Mouse (Mus musculus): Measurements from ENCODE around the gene Rnf216. TPM values are rescaled to one million over a fixed set of nuclear protein-coding genes. Genes with fewer than 3 reads are reported as not detected.

Gene Rnf216
- total and polyA plus RNA-seq, 3 experiments = 15.5 to 30.7 (median 18.2) TPM

DNA sequence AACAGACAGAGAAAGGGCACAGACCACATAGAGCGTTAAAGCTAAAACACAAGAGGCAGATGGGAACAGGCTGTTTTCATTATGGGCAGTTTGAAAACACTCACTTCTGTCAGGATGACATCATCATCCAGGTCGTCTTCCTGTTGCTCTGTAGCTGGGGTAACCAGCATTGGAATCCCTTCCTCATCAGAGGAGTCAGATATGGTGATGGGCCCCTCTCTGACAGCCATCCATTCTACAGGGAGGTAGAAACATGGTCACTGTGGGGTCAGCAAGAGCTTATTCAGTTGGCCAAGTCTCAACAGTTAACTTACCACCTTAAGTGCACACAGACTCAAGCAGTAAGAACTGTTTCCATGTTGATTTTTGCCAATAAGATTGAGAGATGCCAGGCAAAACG, 19.9 kb downstream of the Rnf216 start:
- Histone ChIP-seq H3K27ac (ENCODE audit: insufficient read depth, low read depth) (no peak overlapping the region), H3K4me1 (ENCODE audit: control insufficient read depth in 1 of 2, insufficient read depth in 2 of 2) (peaks cover 4 to 6% of the 10 kb centered on the region in 2 experiments; a peak in 3 of 4 replicates), H3K27me3 (replicated peaks) (no peaks in the 10 kb centered on the region), H3K79me2 (replicated peaks; ENCODE audit: control insufficient read depth, extremely low read depth, insufficient read depth, poor library complexity, severe bottlenecking) (no peaks in the 10 kb centered on the region; the same call in 1 of the 2 replicates), H3K36me3 (replicated peaks in 1 of 2; ENCODE audit: control insufficient read depth in 1 of 2, insufficient read depth in 1 of 2, low read length in 1 of 2) (peaks cover 52 to 81% of the 10 kb centered on the region in 2 experiments), H3K4me2 (ENCODE audit: insufficient read depth, low read depth, poor library complexity, severe bottlenecking) (no peak overlapping the region), H3K4me3 (replicated peaks in 1 of 3; ENCODE audit: low read depth in 2 of 3, low read length in 2 of 3, poor library complexity in 1 of 3) (no peak overlapping the region), H3K9me3 (replicated peaks; ENCODE audit: low read length) (no peaks in the 10 kb centered on the region), H3K9ac (ENCODE audit: insufficient read depth, low read depth) (no peak overlapping the region)
- TF ChIP-seq ETS1 (conservative IDR thresholded peaks at IDR 0.05; ENCODE audit: low read depth, low read length) (no peak), MYC (IDR thresholded peaks at IDR 0.05; ENCODE audit: low read depth, low read length) (no peak)
- dilution Hi-C loops (cut with MboI; ENCODE audit: extremely low pct_ligation_motif_present, extremely low pct_unique_long_range_greater_than_20kb, low sequenced_read_pairs) (no loop called here), in situ Hi-C loops (cut with MboI; ENCODE audit: low pct_ligation_motif_present, low pct_unique_long_range_greater_than_20kb, low sequenced_read_pairs) (no loop called here)
- DNase-seq (ENCODE audit: extremely low read depth) = peak; percentile 11

DNA sequence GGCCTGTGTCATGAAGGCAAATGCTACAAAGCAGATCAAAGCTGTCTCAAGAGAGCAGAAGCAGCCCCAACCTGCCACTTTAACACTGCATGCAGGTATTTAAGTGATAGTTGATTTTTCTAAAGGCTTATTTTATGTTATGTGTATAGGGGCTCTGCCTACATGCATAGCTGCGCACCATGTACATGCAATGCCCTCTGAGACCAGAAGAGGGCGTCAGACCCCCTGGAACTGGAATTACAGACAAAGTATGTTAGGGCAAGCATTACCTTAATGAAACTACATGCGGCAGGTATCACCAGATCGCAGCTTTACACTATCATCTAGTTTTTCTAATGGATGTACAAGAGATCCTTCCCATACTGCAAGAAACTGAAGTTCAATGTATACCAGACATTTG, 27.9 kb downstream of the Rnf216 start:
- H3K4me2 ChIP-seq (ENCODE audit: insufficient read depth, low read depth, poor library complexity, severe bottlenecking) = no peak overlapping the region
- H3K9me3 ChIP-seq (replicated peaks; ENCODE audit: low read length) = no peaks in the 10 kb centered on the region
- H3K36me3 ChIP-seq (replicated peaks in 1 of 2; ENCODE audit: control insufficient read depth in 1 of 2, insufficient read depth in 1 of 2, low read length in 1 of 2) = peaks cover 59 to 92% of the 10 kb centered on the region in 2 experiments
- peak; percentile 29 for DNase-seq (ENCODE audit: extremely low read depth)
- peaks cover 2% of the 10 kb centered on the region; the same call in 1 of the 2 replicates for H3K79me2 ChIP-seq (replicated peaks; ENCODE audit: control insufficient read depth, extremely low read depth, insufficient read depth, poor library complexity, severe bottlenecking)
- H3K27ac ChIP-seq (ENCODE audit: insufficient read depth, low read depth) = no peak overlapping the region
- in situ Hi-C loops (cut with MboI; ENCODE audit: low pct_ligation_motif_present, low pct_unique_long_range_greater_than_20kb, low sequenced_read_pairs) (no loop called here), dilution Hi-C loops (cut with MboI; ENCODE audit: extremely low pct_ligation_motif_present, extremely low pct_unique_long_range_greater_than_20kb, low sequenced_read_pairs) (no loop called here)
- no peak overlapping the region for H3K9ac ChIP-seq (ENCODE audit: insufficient read depth, low read depth)
- peak; percentile 61 to 66 for TF ChIP-seq CTCF (conservative IDR thresholded peaks at IDR 0.05 in 1 of 2, IDR thresholded peaks at IDR 0.05 in 1 of 2; ENCODE audit: low read depth in 2 of 2, low read length in 2 of 2)
- TF ChIP-seq POLR2A (IDR thresholded peaks at IDR 0.05; ENCODE audit: low read depth, low read length) = no peak
- TF ChIP-seq MAZ (IDR thresholded peaks at IDR 0.05; ENCODE audit: low read depth, low read length) = no peak
- no peak for TF ChIP-seq CHD2 (IDR thresholded peaks at IDR 0.05; ENCODE audit: low read length)
- no peak for TF ChIP-seq USF2 (conservative IDR thresholded peaks at IDR 0.05; ENCODE audit: low read depth, low read length)
- TF ChIP-seq SMC3 (IDR thresholded peaks at IDR 0.05; ENCODE audit: low read depth, low read length) = peak; percentile 34
- no peak for TF ChIP-seq JUN (IDR thresholded peaks at IDR 0.05; ENCODE audit: insufficient read depth, low read depth, low read length)
- no peak for TF ChIP-seq ELF1 (IDR thresholded peaks at IDR 0.05; ENCODE audit: low read depth, low read length)
- TF ChIP-seq MYC (IDR thresholded peaks at IDR 0.05; ENCODE audit: low read depth, low read length) = no peak
- TF ChIP-seq RAD21 (IDR thresholded peaks at IDR 0.05; ENCODE audit: low read depth, low read length) = peak; percentile 34
- no peak for TF ChIP-seq ETS1 (conservative IDR thresholded peaks at IDR 0.05; ENCODE audit: low read depth, low read length)
- TF ChIP-seq ZMIZ1 (IDR thresholded peaks at IDR 0.05; ENCODE audit: low read depth, low read length) = no peak
- no peak overlapping the region for H3K4me3 ChIP-seq (replicated peaks in 1 of 3; ENCODE audit: low read depth in 2 of 3, low read length in 2 of 3, poor library complexity in 1 of 3)
- peaks cover 0 to 20% of the 10 kb centered on the region in 2 experiments; a peak in 2 of 4 replicates for H3K4me1 ChIP-seq (ENCODE audit: control insufficient read depth in 1 of 2, insufficient read depth in 2 of 2)
- no peaks in the 10 kb centered on the region for H3K27me3 ChIP-seq (replicated peaks)

DNA sequence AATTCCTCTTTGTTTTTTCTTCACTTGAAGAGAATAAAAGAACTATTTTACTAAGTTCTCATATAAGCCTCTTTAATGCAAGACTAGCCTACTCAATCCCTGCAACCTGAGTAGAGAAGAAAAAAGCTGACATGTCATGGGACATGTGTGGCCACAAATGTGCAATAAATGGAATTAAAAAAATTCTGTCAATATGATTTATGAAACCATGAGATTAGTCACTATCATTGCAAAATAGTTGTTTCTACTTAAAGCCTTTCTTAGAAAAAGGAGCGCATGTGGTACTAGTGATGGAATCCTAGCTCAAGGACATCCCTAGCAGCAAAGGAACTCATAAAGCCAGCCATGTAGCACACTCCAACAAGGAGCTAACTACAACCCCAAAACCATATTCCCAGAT, 33.0 kb downstream of the Rnf216 start:
- no peak overlapping the region for H3K9ac ChIP-seq (ENCODE audit: insufficient read depth, low read depth)
- H3K79me2 ChIP-seq (replicated peaks; ENCODE audit: control insufficient read depth, extremely low read depth, insufficient read depth, poor library complexity, severe bottlenecking) = peaks cover 2% of the 10 kb centered on the region; the same call in 1 of the 2 replicates
- H3K9me3 ChIP-seq (replicated peaks; ENCODE audit: low read length) = no peaks in the 10 kb centered on the region
- dilution Hi-C loops (cut with MboI; ENCODE audit: extremely low pct_ligation_motif_present, extremely low pct_unique_long_range_greater_than_20kb, low sequenced_read_pairs) = no loop called here
- no peak overlapping the region for H3K27ac ChIP-seq (ENCODE audit: insufficient read depth, low read depth)
- in situ Hi-C loops (cut with MboI; ENCODE audit: low pct_ligation_motif_present, low pct_unique_long_range_greater_than_20kb, low sequenced_read_pairs) = no loop called here
- no peak overlapping the region for H3K4me3 ChIP-seq (replicated peaks in 1 of 3; ENCODE audit: low read depth in 2 of 3, low read length in 2 of 3, poor library complexity in 1 of 3)
- H3K27me3 ChIP-seq (replicated peaks) = no peaks in the 10 kb centered on the region
- H3K4me2 ChIP-seq (ENCODE audit: insufficient read depth, low read depth, poor library complexity, severe bottlenecking) = no peak overlapping the region
- TF ChIP-seq JUN (IDR thresholded peaks at IDR 0.05; ENCODE audit: insufficient read depth, low read depth, low read length) (no peak), MAX (IDR thresholded peaks at IDR 0.05; ENCODE audit: low read length) (no peak)
- peaks cover 0 to 18% of the 10 kb centered on the region in 2 experiments; a peak in 2 of 4 replicates for H3K4me1 ChIP-seq (ENCODE audit: control insufficient read depth in 1 of 2, insufficient read depth in 2 of 2)
- DNase-seq (ENCODE audit: extremely low read depth) = no peak
- H3K36me3 ChIP-seq (replicated peaks in 1 of 2; ENCODE audit: control insufficient read depth in 1 of 2, insufficient read depth in 1 of 2, low read length in 1 of 2) = peaks cover 59 to 89% of the 10 kb centered on the region in 2 experiments

All from CH12.LX (cell line).